Mouse (Mus musculus) heart, embryonic 16.5 days (tissue): ENCODE measurements around the gene Gucd1. TPM values are rescaled to one million over a fixed set of nuclear protein-coding genes. Genes with fewer than 3 reads are reported as not detected.

Experiments used
- ATAC-seq: fragments of 200-750 bp; cut with Nextera tagmentation; replicated peaks from 2 replicates; pipeline ENCODE4 v1.8.0; 2017; ENCODE audit warnings: moderate number of reproducible peaks; ENCODE audit not compliant: insufficient read depth, low FRiP score; ENCODE audit errors: extremely low read depth
- H3K27ac ChIP-seq: fragments of 300-500 bp; sonication (generic); 2 replicates; pipeline ENCODE4 v1.5.1; 2014; ENCODE audit warnings: mild to moderate bottlenecking, low read length, control low read depth, moderate library complexity
- H3K27me3 ChIP-seq: fragments of 300-500 bp; sonication (generic); 2 replicates; pipeline ENCODE4 v1.6.1; 2014; ENCODE audit warnings: low read length, mixed read lengths; ENCODE audit not compliant: control insufficient read depth, insufficient read depth
- H3K36me3 ChIP-seq: fragments of 300-500 bp; sonication (generic); 2 replicates; pipeline ENCODE4 v1.6.1; 2014; ENCODE audit not compliant: control insufficient read depth, insufficient read depth
- H3K4me1 ChIP-seq: fragments of 300-500 bp; sonication (generic); 2 replicates; pipeline ENCODE4 v1.6.1; 2014; ENCODE audit warnings: low read length, mixed read lengths; ENCODE audit not compliant: control insufficient read depth, insufficient read depth
- H3K4me2 ChIP-seq: fragments of 300-500 bp; sonication (generic); 2 replicates; pipeline ENCODE4 v1.6.1; 2014; ENCODE audit warnings: low read depth, mild to moderate bottlenecking, control low read depth, low read length
- H3K4me3 ChIP-seq: fragments of 300-500 bp; sonication (generic); 2 replicates; pipeline ENCODE4 v1.5.1; 2014; ENCODE audit warnings: mild to moderate bottlenecking, control low read depth, low read length
- H3K9ac ChIP-seq: fragments of 300-500 bp; sonication (generic); 2 replicates; pipeline ENCODE4 v1.6.1; 2014; ENCODE audit warnings: low read length, control low read depth
- H3K9me3 ChIP-seq: fragments of 300-500 bp; sonication (generic); replicated peaks from 2 replicates; pipeline ENCODE4 v1.6.1; 2016; ENCODE audit warnings: low read length; ENCODE audit not compliant: control insufficient read depth
- WGBS: fragments of 180-500 bp; shearing (Covaris S2); extraction: QIAGEN DNeasy Blood & Tissue Kit; methylation state at CpG from one replicate; pipeline ENCODE4 v1.1.7; 2014; 5-methylcytosine and 5-hydroxymethylcytosine counted together
- polyA plus RNA-seq: library from polyadenylated mRNA; unstranded; fragments of >200 nt; fragmentation: Nextera tagmentation; extraction: Ambion mirVana; gene quantifications from 2 replicates; pipeline ENCODE4 v1.2.1, GENCODE M21; 2015

The Gucd1 gene
- polyA plus RNA-seq, 1 experiment from 2014 or later, result 26.9 TPM

DNA sequence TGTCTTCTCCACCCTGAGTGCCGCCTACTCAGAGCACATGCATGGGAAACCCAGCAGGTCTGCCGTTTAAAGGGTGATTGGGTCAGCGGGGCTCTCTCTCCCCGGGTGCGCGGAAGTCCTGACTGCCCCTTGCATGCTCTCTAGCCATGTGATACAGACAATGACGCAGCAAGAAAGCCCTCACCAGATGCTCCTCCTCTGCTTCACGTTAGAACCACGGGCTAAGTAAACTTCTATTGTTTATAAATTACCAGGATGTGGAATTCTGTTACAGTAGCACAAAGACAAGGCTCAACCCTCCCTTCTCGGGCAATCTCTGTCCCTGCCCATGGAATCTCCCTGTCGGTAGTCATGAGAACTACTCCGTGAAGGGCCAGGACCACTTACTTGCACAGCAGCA, 33.4 kb upstream of the Gucd1 start:
- Histone ChIP-seq H3K36me3 (no peaks in the 10 kb centered on the region), H3K27me3 (no peaks in the 10 kb centered on the region), H3K4me1 (peaks cover 13% of the 10 kb centered on the region), H3K9me3 (no peaks in the 10 kb centered on the region), H3K27ac (no peak overlapping the region), H3K4me2 (no peak overlapping the region), H3K9ac (no peak overlapping the region), H3K4me3 (no peak overlapping the region)
- WGBS, result 37% methylated on average over 12 of the region's 12 CpGs
- no peak for ATAC-seq

DNA sequence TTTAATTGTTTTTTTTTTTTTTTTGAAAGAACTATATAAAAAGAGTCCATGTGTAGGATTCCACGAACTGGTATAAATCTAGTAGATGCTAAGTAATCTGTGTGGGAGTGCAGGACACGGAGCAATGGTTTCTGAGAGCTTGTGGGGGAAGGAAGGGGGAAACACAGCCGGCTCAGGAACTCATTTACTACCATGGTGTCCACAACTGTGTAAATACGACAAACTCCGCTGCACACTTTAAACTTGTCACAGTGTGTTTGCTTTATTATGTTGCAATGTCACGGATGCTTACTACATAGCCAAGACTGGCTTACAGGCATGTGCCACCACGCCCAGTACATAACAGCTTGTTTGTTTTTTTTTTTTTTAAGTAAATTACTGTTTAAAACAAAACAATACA, 32.1 kb upstream of the Gucd1 start:
- H3K9ac ChIP-seq, result no peak overlapping the region
- 69% methylated on average over 7 of the region's 7 CpGs for WGBS
- H3K4me1 ChIP-seq, result peaks cover 9% of the 10 kb centered on the region
- no peak overlapping the region for H3K4me3 ChIP-seq
- no peaks in the 10 kb centered on the region for H3K27me3 ChIP-seq
- H3K4me2 ChIP-seq, result no peak overlapping the region
- H3K36me3 ChIP-seq, result no peaks in the 10 kb centered on the region
- H3K9me3 ChIP-seq, result peaks cover 4% of the 10 kb centered on the region; the same call in 1 of the 2 replicates
- H3K27ac ChIP-seq, result no peak overlapping the region
- ATAC-seq, result no peak

GRCm38 (mm10) chr10:75548486-75548885, 30.7 kb upstream of the Gucd1 start:
- no peak for ATAC-seq
- peaks cover 9% of the 10 kb centered on the region for H3K4me1 ChIP-seq
- H3K27me3 ChIP-seq, result no peaks in the 10 kb centered on the region
- 43% methylated on average over 14 of the region's 14 CpGs for WGBS
- H3K4me3 ChIP-seq, result no peak overlapping the region
- peaks cover 4% of the 10 kb centered on the region; the same call in 1 of the 2 replicates for H3K9me3 ChIP-seq
- no peak overlapping the region; the same call in 1 of the 2 replicates for H3K4me2 ChIP-seq
- H3K9ac ChIP-seq, result no peak overlapping the region
- H3K36me3 ChIP-seq, result no peaks in the 10 kb centered on the region
- no peak overlapping the region for H3K27ac ChIP-seq

DNA sequence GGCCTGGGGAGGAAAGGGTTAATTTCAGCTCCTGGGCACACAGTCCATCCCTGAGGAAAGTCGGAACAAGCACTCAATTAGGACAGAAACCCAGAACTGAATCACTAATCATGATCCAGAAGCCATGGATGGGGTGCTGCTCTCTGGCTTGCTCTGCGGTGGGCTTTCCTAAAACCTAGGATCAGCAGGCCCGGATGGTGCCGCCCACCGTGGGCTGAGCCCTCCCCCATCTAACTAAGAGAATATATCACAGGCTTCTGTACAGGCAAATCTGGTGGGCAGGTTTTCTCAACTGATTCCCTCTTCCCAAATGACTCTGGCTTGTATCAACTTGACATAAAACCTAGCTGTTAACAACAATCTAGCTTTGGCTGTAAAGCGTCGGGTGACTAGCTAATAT, 30.1 kb upstream of the Gucd1 start:
- Histone ChIP-seq H3K4me2 (no peak overlapping the region; the same call in 1 of the 2 replicates), H3K27ac (no peak overlapping the region), H3K4me1 (peaks cover 9% of the 10 kb centered on the region), H3K9ac (0 out of 2 replicates have a peak overlapping the region, but pooled peaks have one; percentile 25), H3K27me3 (no peaks in the 10 kb centered on the region), H3K9me3 (peaks cover 4% of the 10 kb centered on the region; the same call in 1 of the 2 replicates), H3K4me3 (no peak overlapping the region), H3K36me3 (no peaks in the 10 kb centered on the region)
- no peak for ATAC-seq
- 46% methylated on average over 7 of the region's 7 CpGs for WGBS

GRCm38 (mm10) chr10:75536123-75536522, 18.4 kb upstream of the Gucd1 start:
- Histone ChIP-seq H3K9me3 (no peaks in the 10 kb centered on the region), H3K4me3 (no peak overlapping the region), H3K4me1 (peaks cover 21% of the 10 kb centered on the region), H3K4me2 (no peak overlapping the region), H3K27me3 (no peaks in the 10 kb centered on the region), H3K9ac (no peak overlapping the region), H3K27ac (peak overlapping the region; percentile 72), H3K36me3 (peaks cover 16% of the 10 kb centered on the region)
- no peak for ATAC-seq
- WGBS, result 85% methylated on average over 5 of the region's 5 CpGs

- H3K36me3 ChIP-seq, result peaks cover 16% of the 10 kb centered on the region
- WGBS, result 46% methylated on average over 2 of the region's 2 CpGs
- H3K27ac ChIP-seq, result peak overlapping the region; percentile 72
- H3K9me3 ChIP-seq, result no peaks in the 10 kb centered on the region
- no peaks in the 10 kb centered on the region for H3K27me3 ChIP-seq
- H3K9ac ChIP-seq, result no peak overlapping the region
- H3K4me1 ChIP-seq, result peaks cover 21% of the 10 kb centered on the region
- H3K4me2 ChIP-seq, result peak overlapping the region; percentile 16; the same call in 1 of the 2 replicates
- peak; percentile 73 for ATAC-seq
- no peak overlapping the region for H3K4me3 ChIP-seq
Observed at GRCm38 (mm10) chr10:75535423-75535822, 17.7 kb upstream of the Gucd1 start.

GRCm38 (mm10) chr10:75534934-75535333, 17.2 kb upstream of the Gucd1 start:
- H3K9ac ChIP-seq, result no peak overlapping the region
- no peaks in the 10 kb centered on the region for H3K9me3 ChIP-seq
- peaks cover 16% of the 10 kb centered on the region for H3K36me3 ChIP-seq
- no peak overlapping the region for H3K4me3 ChIP-seq
- peak; percentile 76 for ATAC-seq
- H3K27ac ChIP-seq, result peak overlapping the region; percentile 72
- H3K4me1 ChIP-seq, result peaks cover 21% of the 10 kb centered on the region
- H3K27me3 ChIP-seq, result no peaks in the 10 kb centered on the region
- H3K4me2 ChIP-seq, result peak overlapping the region; percentile 16; the same call in 1 of the 2 replicates
- WGBS, result 43% methylated on average over 8 of the region's 8 CpGs

DNA sequence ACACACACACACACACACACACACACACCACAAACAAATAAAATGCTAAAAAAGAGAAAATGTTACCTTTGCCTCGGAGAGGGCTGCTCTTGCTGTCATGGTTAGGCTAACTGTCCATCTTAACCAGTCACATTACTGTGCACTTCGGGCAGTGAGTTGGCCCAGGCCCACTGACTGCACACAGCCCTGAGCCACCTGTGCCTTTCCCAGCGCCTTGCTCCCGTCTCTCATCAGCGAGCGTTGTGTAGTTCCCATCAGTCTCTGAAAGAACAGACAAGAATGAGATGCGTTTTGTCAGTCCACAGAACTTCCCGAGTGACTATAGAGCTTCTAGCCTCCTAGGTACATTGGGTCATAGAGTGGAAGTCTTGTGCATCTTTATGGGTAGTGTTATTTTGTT, 16.4 kb upstream of the Gucd1 start:
- no peak overlapping the region for H3K4me3 ChIP-seq
- peak overlapping the region; percentile 72 for H3K27ac ChIP-seq
- WGBS, result 90% methylated on average over 8 of the region's 8 CpGs
- H3K4me2 ChIP-seq, result no peak overlapping the region
- no peaks in the 10 kb centered on the region for H3K9me3 ChIP-seq
- peaks cover 21% of the 10 kb centered on the region for H3K4me1 ChIP-seq
- no peak overlapping the region for H3K9ac ChIP-seq
- no peak for ATAC-seq
- H3K27me3 ChIP-seq, result no peaks in the 10 kb centered on the region
- peaks cover 16% of the 10 kb centered on the region for H3K36me3 ChIP-seq

DNA sequence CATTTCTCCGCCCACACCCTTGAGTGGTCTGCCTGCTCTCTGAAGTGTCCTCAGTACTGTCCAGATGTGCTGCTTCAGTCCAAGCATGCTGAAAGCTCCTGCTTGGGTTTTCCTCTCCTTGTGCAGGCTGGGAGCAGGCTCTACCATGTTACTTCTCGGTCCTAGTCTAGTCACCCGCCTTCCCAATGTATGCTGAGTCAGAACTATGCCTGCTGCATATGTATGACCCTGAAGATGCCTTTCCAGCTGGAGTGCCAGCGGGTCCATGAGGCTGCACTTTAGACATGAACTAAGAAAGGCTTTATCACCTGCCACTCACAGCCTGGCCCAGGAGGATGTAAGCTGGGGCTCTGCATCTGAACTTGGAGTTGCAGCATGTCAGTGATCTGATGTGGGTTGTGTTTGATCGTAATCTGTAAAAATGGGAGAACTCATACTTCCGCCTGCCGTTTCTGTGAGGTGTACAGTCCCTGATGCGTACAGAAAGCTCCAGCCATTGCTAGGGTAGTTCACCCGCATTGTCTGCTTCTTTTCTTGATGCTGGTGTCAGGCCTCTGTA, 13.8 kb upstream of the Gucd1 start:
- 84% methylated on average over 9 of the region's 9 CpGs for WGBS
- Histone ChIP-seq H3K36me3 (peaks cover 19% of the 10 kb centered on the region), H3K9me3 (no peaks in the 10 kb centered on the region), H3K4me2 (no peak overlapping the region), H3K27ac (no peak overlapping the region), H3K9ac (no peak overlapping the region), H3K27me3 (no peaks in the 10 kb centered on the region), H3K4me1 (peaks cover 21% of the 10 kb centered on the region), H3K4me3 (no peak overlapping the region)
- no peak for ATAC-seq
